Mouse (Mus musculus): ENCODE results near the gene Gm17581.
"Not testable (repeated sequence)": the region's sequence is repeated elsewhere in the genome, so short reads cannot be mapped to it uniquely, and the experiment has no call there.

Gene Gm17581

GRCm38 (mm10) chr2:155736936-155737335, 1.3 kb upstream of the Gm17581 start:
- DNase-seq = no peak

- no peak for DNase-seq
Measured at GRCm38 (mm10) chr2:155735080-155735479, 586 bp downstream of the Gm17581 start.

GRCm38 (mm10) chr2:155729158-155729645, 6.5 kb downstream of the Gm17581 start, which contains the start of gene Edem2:
TSS of gene Edem2 (minus strand) at chr2:155729475.
- DNase-seq = peak; percentile 95

GRCm38 (mm10) chr2:155728742-155729141, 6.9 kb downstream of the Gm17581 start:
- no peak for DNase-seq

GRCm38 (mm10) chr2:155727764-155728395, 7.8 kb downstream of the Gm17581 start:
- DNase-seq = no peak

GRCm38 (mm10) chr2:155726302-155726701, 9.4 kb downstream of the Gm17581 start:
- DNase-seq = no peak

GRCm38 (mm10) chr2:155724526-155724925, 11.1 kb downstream of the Gm17581 start:
- DNase-seq = no peak

GRCm38 (mm10) chr2:155724036-155724435, 11.6 kb downstream of the Gm17581 start:
- no peak for DNase-seq

GRCm38 (mm10) chr2:155720585-155720984, 15.1 kb downstream of the Gm17581 start:
- no peak for DNase-seq

GRCm38 (mm10) chr2:155717082-155717990, 18.3 kb downstream of the Gm17581 start:
- DNase-seq = no peak

- DNase-seq = no peak
Measured at GRCm38 (mm10) chr2:155710557-155710956, 25.1 kb downstream of the Gm17581 start.

- DNase-seq = peak; percentile 37
Measured at GRCm38 (mm10) chr2:155707251-155707650, 28.4 kb downstream of the Gm17581 start.

- DNase-seq = no peak
Measured at GRCm38 (mm10) chr2:155703630-155704029, 32.0 kb downstream of the Gm17581 start.

- peak; percentile 31 for DNase-seq
Measured at GRCm38 (mm10) chr2:155701399-155701919, 34.2 kb downstream of the Gm17581 start.

GRCm38 (mm10) chr2:155698443-155698842, 37.2 kb downstream of the Gm17581 start:
- not testable (repeated sequence) for DNase-seq

- no peak for DNase-seq
Measured at GRCm38 (mm10) chr2:155696851-155697250, 38.8 kb downstream of the Gm17581 start.

GRCm38 (mm10) chr2:155696091-155696558, 39.5 kb downstream of the Gm17581 start:
- DNase-seq = peak; percentile 69

- DNase-seq = no peak
Measured at GRCm38 (mm10) chr2:155695316-155695715, 40.4 kb downstream of the Gm17581 start.

GRCm38 (mm10) chr2:155694564-155694963, 41.1 kb downstream of the Gm17581 start:
- DNase-seq = no peak

- no peak for DNase-seq
Measured at GRCm38 (mm10) chr2:155693136-155693535, 42.5 kb downstream of the Gm17581 start.

GRCm38 (mm10) chr2:155691723-155692493, 43.8 kb downstream of the Gm17581 start, which contains the start of gene Trpc4ap:
TSS of gene Trpc4ap (minus strand) at chr2:155692384.
- peak; percentile 95 for DNase-seq

GRCm38 (mm10) chr2:155691336-155691722, 44.3 kb downstream of the Gm17581 start:
- DNase-seq = no peak

Data from right cerebral cortex, adult 18-20 months (tissue).